Mouse (Mus musculus): ENCODE measurements around the gene Cuta.
A peak's percentile ranks its signal among the peaks of the same experiment; 100 is the strongest.

The Cuta gene

DNA sequence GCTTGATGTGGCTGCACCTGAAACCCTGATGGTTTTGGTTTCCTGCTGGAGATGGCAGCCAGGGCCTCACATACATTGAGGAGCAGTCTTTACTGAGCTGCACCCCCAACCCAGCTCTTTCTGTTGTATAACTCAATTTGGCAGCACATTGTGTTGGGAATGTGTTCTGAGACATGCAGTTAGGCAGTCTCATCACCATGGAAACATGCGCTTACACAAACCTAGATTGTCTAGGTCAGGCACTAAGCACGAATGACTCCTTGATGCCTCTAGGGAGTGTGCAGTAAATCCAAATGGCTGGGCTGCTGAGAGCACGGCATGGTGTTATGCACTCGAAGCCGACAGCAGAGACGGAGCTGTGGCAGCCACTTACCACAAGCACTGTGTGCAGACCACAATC is 45.0 kb downstream of the Cuta start:
- no peak for DNase-seq (ENCODE audit: inconsistent age in 2 of 2, low spot score in 1 of 2)

DNA sequence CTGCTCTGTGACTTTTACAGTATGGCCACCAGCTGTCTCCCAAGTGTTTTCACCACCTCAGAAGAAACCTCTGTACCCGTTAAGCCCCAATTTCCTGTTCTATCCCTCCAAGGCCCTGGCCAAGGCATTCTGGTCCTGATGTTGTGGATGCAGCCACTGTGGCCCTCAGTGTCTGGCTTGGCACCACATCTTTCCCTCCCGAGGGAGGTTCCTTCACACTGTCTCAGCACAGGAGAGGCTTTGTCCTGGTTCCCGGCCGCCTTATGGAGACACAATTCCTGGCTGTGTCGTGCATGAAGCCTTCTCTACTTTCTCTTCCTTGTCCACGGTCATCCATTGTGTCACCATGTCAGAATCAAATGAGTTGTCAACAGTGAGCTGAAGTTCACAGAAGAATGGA is 45.9 kb downstream of the Cuta start:
- no peak for DNase-seq (ENCODE audit: inconsistent age in 2 of 2, low spot score in 1 of 2)

DNA sequence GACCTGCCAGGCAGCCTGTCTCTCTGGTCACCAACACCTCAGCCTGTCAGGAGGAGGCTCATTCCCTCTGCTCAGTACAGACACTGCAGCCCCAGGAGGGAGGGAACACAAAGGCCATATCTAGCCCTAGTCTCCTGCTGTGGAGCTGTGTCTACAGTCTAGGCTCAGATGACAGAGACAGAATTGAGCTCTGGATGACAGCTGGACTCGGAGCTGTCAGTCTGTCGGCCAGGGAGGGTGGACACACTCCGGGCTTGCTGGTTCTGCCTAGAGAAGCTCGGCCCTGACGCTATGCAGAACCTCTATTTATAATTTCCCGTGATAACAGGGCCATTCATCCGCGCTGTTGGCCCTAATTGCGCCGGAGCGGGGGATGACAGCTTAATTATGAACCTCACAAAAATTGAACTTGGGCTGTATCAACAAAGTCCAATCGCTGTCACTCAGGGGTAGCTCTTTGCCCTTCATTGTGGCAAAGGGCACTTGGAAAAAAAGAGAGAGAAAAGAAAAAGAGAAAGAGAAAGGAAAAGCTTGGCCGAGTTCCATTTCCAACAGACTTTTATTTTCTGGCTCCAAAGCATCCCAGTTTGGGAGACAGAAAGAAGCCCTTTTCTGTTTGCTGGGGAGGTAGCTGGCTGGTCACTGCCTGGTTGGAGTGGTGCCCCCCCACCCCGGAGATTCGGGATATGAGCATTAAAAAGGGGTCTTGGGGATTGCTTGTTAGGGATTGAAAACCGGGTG is 46.6 kb downstream of the Cuta start:
- peak in 1 of 2 experiments; percentile 40 for DNase-seq (ENCODE audit: inconsistent age in 2 of 2, low spot score in 1 of 2)

DNA sequence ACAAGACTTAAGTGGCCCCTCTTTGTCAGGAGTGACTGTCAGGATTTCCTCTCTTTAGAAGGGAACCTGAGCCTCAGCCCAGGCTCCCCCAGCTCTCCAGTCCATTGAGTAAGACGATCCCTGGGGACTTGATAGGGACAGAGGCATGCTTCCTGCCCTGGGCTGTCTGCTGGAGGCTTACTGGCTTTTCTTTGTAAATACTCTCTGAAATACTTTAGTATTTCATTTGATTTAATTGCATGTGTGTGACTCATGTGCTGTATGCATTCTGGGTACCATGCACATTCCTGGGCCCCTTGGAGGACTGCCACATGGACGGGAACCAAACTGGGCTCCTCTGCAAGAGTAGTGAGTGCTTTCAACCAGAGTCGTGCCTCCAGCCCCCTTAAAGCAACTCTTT is 51.4 kb downstream of the Cuta start:
- no peak for DNase-seq (ENCODE audit: inconsistent age in 2 of 2, low spot score in 1 of 2)

DNA sequence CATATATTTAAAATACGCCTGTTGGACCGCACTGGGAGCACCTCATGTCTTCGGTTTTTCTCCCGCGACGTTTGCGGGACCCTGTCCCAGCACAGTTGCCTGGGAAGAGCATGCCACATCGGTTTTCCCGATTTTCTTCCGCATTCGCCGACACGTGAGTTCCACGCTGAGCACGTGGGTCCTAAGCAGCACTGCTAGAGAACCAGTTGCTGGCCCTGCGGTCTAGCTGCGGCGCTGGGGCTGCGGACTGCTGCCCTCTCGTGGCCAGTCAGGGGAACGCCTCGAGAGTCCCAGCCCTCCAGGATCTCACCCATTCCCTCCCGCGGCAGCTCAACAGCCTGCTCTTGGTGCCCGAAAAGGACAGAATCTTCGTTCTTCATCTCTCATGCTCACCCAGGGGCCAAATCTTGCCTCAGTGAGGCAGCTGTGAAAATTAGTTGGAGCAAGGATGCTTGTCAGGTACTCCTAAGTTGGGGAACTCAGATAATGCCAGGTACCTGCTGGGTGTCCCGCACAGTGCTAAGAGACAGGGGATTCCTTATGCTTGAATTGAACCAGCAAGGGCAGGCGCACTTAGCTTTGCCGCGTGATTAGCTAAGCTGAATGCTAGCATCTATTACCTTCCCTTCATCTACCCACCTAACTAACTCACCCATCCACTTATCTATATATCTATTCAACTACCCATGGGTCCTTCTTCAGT is 53.2 kb downstream of the Cuta start:
- DNase-seq (ENCODE audit: inconsistent age in 2 of 2, low spot score in 1 of 2), result peak; percentile 89 to 95

DNA sequence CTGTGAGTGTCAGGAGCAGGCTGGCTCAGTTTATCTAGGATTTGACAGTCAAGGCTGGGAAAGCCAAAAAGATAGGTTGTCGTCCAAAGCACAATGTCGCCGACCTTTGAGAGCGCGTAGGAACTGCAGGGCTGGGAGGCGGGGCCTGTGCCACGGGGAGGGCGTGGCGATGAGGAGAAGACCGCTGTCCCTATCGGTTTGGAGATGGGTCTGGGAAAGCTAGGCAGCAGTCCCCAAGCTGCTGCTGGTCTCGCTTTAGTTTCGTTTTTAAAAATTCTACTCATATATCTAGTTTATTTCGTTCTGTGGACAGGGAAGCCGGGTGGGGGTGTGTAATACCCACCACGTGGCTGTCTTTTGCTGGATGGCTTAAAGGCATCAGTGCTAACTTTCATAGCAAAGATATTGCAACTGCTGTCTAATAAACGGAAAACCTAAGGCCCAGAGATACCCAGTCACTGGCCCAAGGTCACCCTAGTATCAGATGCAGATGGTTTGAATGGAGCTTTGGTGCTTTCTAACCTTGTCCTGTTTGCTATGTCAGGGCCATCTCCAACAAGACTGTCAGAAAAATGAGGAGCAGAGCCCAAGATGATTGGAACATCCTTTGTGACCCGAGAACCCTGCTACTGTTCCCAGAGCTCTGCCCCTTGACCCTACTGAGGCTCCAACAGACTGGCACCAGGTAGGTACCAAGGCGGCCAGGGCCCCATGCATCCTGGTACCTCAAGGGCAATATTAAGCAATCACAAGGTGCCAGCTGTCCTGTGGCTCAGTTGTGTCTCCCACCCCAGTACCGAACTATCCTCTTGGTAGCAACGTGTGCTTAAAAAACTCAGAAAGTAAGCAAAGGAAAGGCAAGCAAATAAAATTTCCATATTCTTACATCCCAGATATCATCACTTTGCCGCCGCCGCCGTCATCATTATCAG is 54.1 kb downstream of the Cuta start:
- peak; percentile 90 to 95 for DNase-seq (ENCODE audit: inconsistent age in 2 of 2, low spot score in 1 of 2)
